Mouse (Mus musculus) midbrain, embryonic 10.5 days (tissue): ENCODE results near the gene Klhl2. TPM values are rescaled to one million over a fixed set of nuclear protein-coding genes. Genes with fewer than 3 reads are reported as not detected.

ENCODE experiments used
- DNase-seq: peaks from one replicate; pipeline ENCODE4 v3.0.0-alpha.2; 2017; ENCODE audit warnings: low spot score
- H3K27ac ChIP-seq: fragments of 300-500 bp; sonication (generic); replicated peaks from 2 replicates; pipeline ENCODE4 v1.5.1; 2016; ENCODE audit warnings: mild to moderate bottlenecking
- H3K27me3 ChIP-seq: fragments of 300-500 bp; sonication (generic); 2 replicates; pipeline ENCODE4 v1.6.1; 2016; ENCODE audit warnings: low read depth, mild to moderate bottlenecking; ENCODE audit not compliant: poor library complexity, severe bottlenecking
- H3K36me3 ChIP-seq: fragments of 300-500 bp; sonication (generic); 2 replicates; pipeline ENCODE4 v1.6.1; 2016; ENCODE audit warnings: mild to moderate bottlenecking, moderate library complexity
- H3K4me1 ChIP-seq: fragments of 300-500 bp; sonication (generic); 2 replicates; pipeline ENCODE4 v1.6.1; 2016
- H3K4me3 ChIP-seq: fragments of 300-500 bp; sonication (generic); 2 replicates; pipeline ENCODE4 v1.5.1; 2016; ENCODE audit warnings: mild to moderate bottlenecking, moderate library complexity
- H3K9me3 ChIP-seq: fragments of 300-500 bp; sonication (generic); replicated peaks from 2 replicates; pipeline ENCODE4 v1.6.1; 2016; ENCODE audit warnings: mild to moderate bottlenecking
- WGBS: fragments of 180-500 bp; shearing (Covaris S2); methylation state at CpG from one replicate; pipeline ENCODE4 v1.1.7; 2016; 5-methylcytosine and 5-hydroxymethylcytosine counted together
- polyA plus RNA-seq: library from polyadenylated mRNA; unstranded; fragments of >200 nt; fragmentation: Nextera tagmentation; extraction: Ambion mirVana; gene quantifications from 2 replicates; pipeline ENCODE4 v1.2.1, GENCODE M21; 2016

Klhl2 gene
- polyA plus RNA-seq, result 9.3 and 11.3 TPM in 2 replicates

- Histone ChIP-seq H3K9me3 (no peaks in the 10 kb centered on the region), H3K4me3 (peak within 1 kb of the TSS; percentile 93), H3K4me1 (peaks cover 32% of the 10 kb centered on the region), H3K27me3 (peaks cover 6% of the 10 kb centered on the region; the same call in 1 of the 2 replicates), H3K27ac (peak within 1 kb of the TSS; percentile 96), H3K36me3 (no peaks in the 10 kb centered on the region)
- under 1% methylated on average over 60 of the region's 68 CpGs for WGBS
- DNase-seq, result peak; percentile 80
These were observed at the start of gene Klhl2 for GRCm38 (mm10) chr8:64849897-64850541. TSS of gene Klhl2 (minus strand) at chr8:64850017.

GRCm38 (mm10) chr8:64898710-64899109 is 48.9 kb upstream of the Klhl2 start:
- Histone ChIP-seq H3K27me3 (no peaks in the 10 kb centered on the region), H3K9me3 (no peaks in the 10 kb centered on the region), H3K4me3 (no peak overlapping the region), H3K4me1 (0 out of 2 replicates have a peak, but pooled peaks cover 2% of the 10 kb centered on the region), H3K36me3 (no peaks in the 10 kb centered on the region), H3K27ac (no peak overlapping the region)
- DNase-seq, result no peak
- 59% methylated on average over 4 of the region's 4 CpGs for WGBS

DNA sequence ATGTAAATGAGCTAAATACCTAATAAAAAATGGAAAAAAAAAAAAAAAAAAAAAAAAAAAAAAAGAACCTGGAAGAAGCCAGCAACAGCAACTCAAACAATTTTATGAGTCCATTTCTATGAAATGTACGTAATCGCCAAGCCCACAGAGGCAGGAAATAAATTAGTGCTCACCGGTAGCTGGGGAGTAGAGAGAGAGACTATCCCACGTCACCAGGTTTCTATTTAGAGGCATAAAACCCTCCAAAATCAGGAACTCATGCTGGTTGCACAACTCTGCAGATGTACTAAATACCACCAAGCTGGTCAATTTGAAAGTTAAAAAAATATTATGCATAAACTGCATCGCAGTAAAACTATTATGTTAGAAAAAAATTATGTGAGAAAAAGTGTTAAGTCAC is 46.9 kb upstream of the Klhl2 start:
- no peak for DNase-seq
- H3K4me3 ChIP-seq, result no peak overlapping the region
- 95% methylated on average over 5 of the region's 5 CpGs for WGBS
- H3K4me1 ChIP-seq, result 0 out of 2 replicates have a peak, but pooled peaks cover 2% of the 10 kb centered on the region
- H3K9me3 ChIP-seq, result no peaks in the 10 kb centered on the region
- no peaks in the 10 kb centered on the region for H3K36me3 ChIP-seq
- no peaks in the 10 kb centered on the region for H3K27me3 ChIP-seq
- H3K27ac ChIP-seq, result no peak overlapping the region

- Histone ChIP-seq H3K9me3 (no peaks in the 10 kb centered on the region), H3K27me3 (no peaks in the 10 kb centered on the region), H3K36me3 (no peaks in the 10 kb centered on the region), H3K4me3 (no peak overlapping the region), H3K4me1 (no peaks in the 10 kb centered on the region), H3K27ac (no peak overlapping the region)
- no peak for DNase-seq
- 46% methylated on average over 13 of the region's 13 CpGs for WGBS
These were observed 30.9 kb upstream of the Klhl2 start for GRCm38 (mm10) chr8:64880619-64881200.

GRCm38 (mm10) chr8:64877630-64878312 is 28.0 kb upstream of the Klhl2 start:
- no peaks in the 10 kb centered on the region for H3K9me3 ChIP-seq
- H3K36me3 ChIP-seq, result no peaks in the 10 kb centered on the region
- H3K27me3 ChIP-seq, result no peaks in the 10 kb centered on the region
- no peak overlapping the region for H3K27ac ChIP-seq
- WGBS, result 91% methylated on average over 22 of the region's 22 CpGs
- no peak for DNase-seq
- H3K4me1 ChIP-seq, result no peaks in the 10 kb centered on the region
- no peak overlapping the region for H3K4me3 ChIP-seq

DNA sequence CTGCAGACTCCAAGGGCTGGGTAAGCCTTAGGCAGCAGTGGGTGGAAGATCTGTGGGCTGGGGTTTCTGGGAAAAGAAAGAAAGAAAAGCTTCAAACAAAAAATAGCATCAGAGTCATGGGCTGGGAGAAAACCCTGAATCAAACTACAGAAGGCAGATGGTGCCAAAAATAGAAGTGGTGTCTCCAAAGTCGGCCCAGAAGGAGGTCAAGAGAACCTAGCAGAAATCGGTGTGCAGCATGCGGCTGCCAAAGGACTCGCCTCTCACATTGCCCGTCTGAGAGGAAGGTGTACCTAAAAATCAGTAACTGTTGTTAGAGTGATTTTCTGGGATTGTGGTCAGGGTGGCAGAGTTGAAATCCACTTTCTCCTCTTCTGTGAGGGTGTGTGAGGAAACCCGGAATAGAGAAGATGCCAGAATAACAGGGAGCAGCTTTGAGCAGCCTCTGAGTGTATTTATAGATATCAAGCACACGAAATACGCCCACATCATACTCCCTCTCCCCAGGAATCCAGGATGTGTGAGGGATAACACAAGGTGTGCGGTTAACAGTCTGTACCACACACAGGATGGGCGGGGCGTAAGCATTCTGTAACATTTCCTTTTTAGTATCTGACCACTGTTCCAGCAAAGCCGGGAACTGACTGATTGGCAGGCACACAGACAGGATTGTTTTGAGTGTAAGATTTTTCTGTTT is 21.8 kb upstream of the Klhl2 start:
- Histone ChIP-seq H3K4me3 (no peak overlapping the region), H3K36me3 (no peaks in the 10 kb centered on the region), H3K27me3 (no peaks in the 10 kb centered on the region), H3K27ac (no peak overlapping the region), H3K9me3 (no peaks in the 10 kb centered on the region), H3K4me1 (no peaks in the 10 kb centered on the region)
- WGBS, result 90% methylated on average over 12 of the region's 12 CpGs
- DNase-seq, result no peak

- WGBS, result 78% methylated on average over 2 of the region's 2 CpGs
- no peaks in the 10 kb centered on the region for H3K4me1 ChIP-seq
- H3K9me3 ChIP-seq, result no peaks in the 10 kb centered on the region
- no peak overlapping the region for H3K27ac ChIP-seq
- H3K36me3 ChIP-seq, result no peaks in the 10 kb centered on the region
- DNase-seq, result no peak
- no peak overlapping the region for H3K4me3 ChIP-seq
- H3K27me3 ChIP-seq, result no peaks in the 10 kb centered on the region
These were observed 20.4 kb upstream of the Klhl2 start for GRCm38 (mm10) chr8:64870218-64870617.

GRCm38 (mm10) chr8:64849091-64849896 is 523 bp downstream of the Klhl2 start:
- Histone ChIP-seq H3K27ac (peak overlapping the region; percentile 96), H3K4me3 (peak overlapping the region; percentile 93), H3K36me3 (no peaks in the 10 kb centered on the region), H3K4me1 (peaks cover 32% of the 10 kb centered on the region), H3K9me3 (no peaks in the 10 kb centered on the region), H3K27me3 (peaks cover 6% of the 10 kb centered on the region; the same call in 1 of the 2 replicates)
- peak; percentile 58 for DNase-seq
- 4% methylated on average over 92 of the region's 100 CpGs for WGBS

DNA sequence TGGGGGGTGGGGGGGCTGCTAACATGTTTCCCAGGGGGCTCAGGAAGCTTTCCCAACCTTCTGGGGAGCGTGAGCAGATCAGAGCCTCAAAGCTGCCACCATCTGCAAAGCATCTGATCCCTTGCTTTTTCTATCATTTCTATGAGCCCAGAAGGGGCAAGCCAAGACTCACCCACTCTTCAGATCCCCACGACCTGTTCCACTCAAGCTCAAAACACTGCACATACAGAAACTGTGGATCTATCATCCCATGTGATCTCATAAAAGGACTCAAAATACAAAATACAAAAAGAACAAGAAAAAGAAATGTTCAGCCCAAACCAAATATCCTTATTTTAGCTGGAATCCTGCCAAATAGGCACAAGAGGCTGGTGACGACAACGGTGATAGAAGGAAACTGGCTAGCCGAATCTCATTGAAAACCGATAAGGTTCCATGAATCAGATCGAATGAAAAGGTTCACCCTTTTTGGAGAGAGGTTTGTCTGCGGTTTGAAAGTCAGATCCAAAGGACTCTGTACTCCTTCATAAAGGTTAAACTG is 1.5 kb downstream of the Klhl2 start:
- H3K9me3 ChIP-seq, result no peaks in the 10 kb centered on the region
- H3K36me3 ChIP-seq, result no peaks in the 10 kb centered on the region
- peak overlapping the region; percentile 93 for H3K4me3 ChIP-seq
- peaks cover 6% of the 10 kb centered on the region; the same call in 1 of the 2 replicates for H3K27me3 ChIP-seq
- H3K27ac ChIP-seq, result no peak overlapping the region
- H3K4me1 ChIP-seq, result peaks cover 32% of the 10 kb centered on the region
- no peak for DNase-seq
- 8% methylated on average over 8 of the region's 8 CpGs for WGBS

DNA sequence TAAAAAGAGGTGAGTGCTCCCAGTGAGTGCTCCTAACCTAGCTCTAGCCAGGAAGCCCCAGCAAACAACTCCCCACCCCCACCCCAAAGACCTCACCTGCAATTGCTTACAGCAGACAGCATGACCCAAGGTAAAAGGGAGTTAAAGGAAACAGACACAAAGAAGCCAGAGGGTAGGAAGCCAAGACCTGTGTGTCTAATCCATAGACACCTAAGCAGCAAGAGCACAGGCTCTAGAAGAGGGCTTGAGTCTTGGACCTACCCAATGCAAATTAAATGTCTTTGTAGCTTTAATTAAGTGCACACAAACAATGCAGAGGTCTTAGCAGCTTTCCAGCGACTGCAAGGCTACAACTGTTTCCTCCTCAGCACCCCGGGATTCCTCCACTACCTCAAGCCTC is 2.2 kb downstream of the Klhl2 start:
- no peak for DNase-seq
- Histone ChIP-seq H3K9me3 (no peaks in the 10 kb centered on the region), H3K27me3 (peaks cover 6% of the 10 kb centered on the region; the same call in 1 of the 2 replicates), H3K27ac (no peak overlapping the region), H3K36me3 (no peaks in the 10 kb centered on the region), H3K4me3 (peak overlapping the region; percentile 93), H3K4me1 (peaks cover 32% of the 10 kb centered on the region)
- 4% methylated on average over 2 of the region's 2 CpGs for WGBS

DNA sequence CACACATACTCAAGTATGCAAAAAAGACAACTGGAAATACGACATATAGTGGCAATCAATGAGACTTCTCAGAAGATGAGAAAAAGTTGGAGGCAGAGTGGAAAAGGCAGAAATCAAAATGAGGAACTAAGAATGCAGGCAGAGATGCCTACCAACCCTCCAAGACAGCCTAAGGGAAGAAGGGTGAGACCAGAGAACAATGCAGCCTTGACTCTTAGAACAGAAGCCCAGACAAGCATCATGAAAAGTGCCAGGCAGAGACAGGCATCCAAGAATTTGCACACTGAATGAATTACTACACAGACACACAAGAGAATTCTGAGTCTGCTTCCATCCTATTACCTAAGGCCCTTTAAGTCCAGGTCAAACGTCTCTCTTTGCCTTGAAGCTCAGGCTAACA is 2.6 kb downstream of the Klhl2 start:
- peaks cover 6% of the 10 kb centered on the region; the same call in 1 of the 2 replicates for H3K27me3 ChIP-seq
- H3K27ac ChIP-seq, result no peak overlapping the region
- peaks cover 32% of the 10 kb centered on the region for H3K4me1 ChIP-seq
- WGBS, result 52% methylated on average over 2 of the region's 2 CpGs
- H3K4me3 ChIP-seq, result peak overlapping the region; percentile 93; the same call in 1 of the 2 replicates
- no peaks in the 10 kb centered on the region for H3K36me3 ChIP-seq
- no peak for DNase-seq
- no peaks in the 10 kb centered on the region for H3K9me3 ChIP-seq

DNA sequence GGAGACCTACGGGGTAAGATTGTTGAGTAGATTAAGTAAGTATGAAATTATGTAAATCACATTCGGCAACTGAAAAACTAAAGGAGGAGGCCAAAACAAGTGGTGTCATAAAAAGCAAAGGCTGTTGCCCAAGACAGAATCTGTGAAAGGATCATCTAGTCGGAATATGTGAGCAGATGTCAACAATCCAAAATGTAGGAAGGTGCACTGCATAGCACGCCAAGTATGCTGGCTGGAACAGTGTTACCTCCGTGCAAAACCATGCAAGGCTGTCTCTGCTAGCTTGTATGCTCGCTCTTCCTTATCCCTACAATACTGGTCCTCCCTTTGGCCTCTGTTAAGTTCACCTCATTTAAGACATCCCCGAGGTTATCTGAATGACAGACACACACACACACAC is 4.5 kb downstream of the Klhl2 start:
- peaks cover 27% of the 10 kb centered on the region for H3K4me1 ChIP-seq
- H3K4me3 ChIP-seq, result no peak overlapping the region
- no peaks in the 10 kb centered on the region for H3K9me3 ChIP-seq
- no peaks in the 10 kb centered on the region for H3K36me3 ChIP-seq
- no peak overlapping the region for H3K27ac ChIP-seq
- DNase-seq, result no peak
- WGBS, result 89% methylated on average over 7 of the region's 7 CpGs
- no peaks in the 10 kb centered on the region for H3K27me3 ChIP-seq
